Mouse (Mus musculus): ENCODE results near the gene Vmn2r21. TPM values are rescaled to one million over a fixed set of nuclear protein-coding genes. Genes with fewer than 3 reads are reported as not detected.
"Not testable (repeated sequence)": the region's sequence is repeated elsewhere in the genome, so short reads cannot be mapped to it uniquely, and the experiment has no call there.

The Vmn2r21 gene
- not detected in 2 replicates for polyA plus RNA-seq (2012; rRNA removed)
- polyA plus RNA-seq (2014; fragmentation: Nextera tagmentation; extraction: Ambion mirVana), result not detected in 2 replicates

GRCm38 (mm10) chr6:123533306-123533705 is at the start of gene Vmn2r21:
TSS of gene Vmn2r21 (minus strand) at chr6:123533406.
- not testable (repeated sequence) for ATAC-seq (ENCODE audit: insufficient read depth); H3K9me3 ChIP-seq (ENCODE audit: control insufficient read depth, low read length); DNase-seq (ENCODE audit: low read depth in 3 of 3, low spot score in 3 of 3); H3K27me3 ChIP-seq (ENCODE audit: control insufficient read depth, insufficient read depth, low read length); H3K27ac ChIP-seq; H3K4me1 ChIP-seq (replicated peaks; ENCODE audit: control insufficient read depth in 2 of 2, insufficient read depth in 2 of 2, low read length in 1 of 2); H3K4me3 ChIP-seq (ENCODE audit: insufficient read depth in 1 of 2, low read depth in 2 of 2, low read length in 2 of 2); H3K36me3 ChIP-seq (replicated peaks; ENCODE audit: control insufficient read depth, insufficient read depth, low read depth); H3K9ac ChIP-seq (replicated peaks); H3K4me2 ChIP-seq (ENCODE audit: low read depth)
- no CpG with 5 or more reads among the region's 4 CpGs for WGBS (ENCODE audit: insufficient replicate concordance)

- not testable (repeated sequence) for H3K9me3 ChIP-seq (ENCODE audit: control insufficient read depth, low read length); ATAC-seq (ENCODE audit: insufficient read depth); H3K4me2 ChIP-seq (ENCODE audit: low read depth); H3K27ac ChIP-seq; H3K4me3 ChIP-seq (ENCODE audit: insufficient read depth in 1 of 2, low read depth in 2 of 2, low read length in 2 of 2); DNase-seq (ENCODE audit: low read depth in 3 of 3, low spot score in 3 of 3); H3K4me1 ChIP-seq (replicated peaks; ENCODE audit: control insufficient read depth in 2 of 2, insufficient read depth in 2 of 2, low read length in 1 of 2); H3K27me3 ChIP-seq (ENCODE audit: control insufficient read depth, insufficient read depth, low read length); H3K9ac ChIP-seq (replicated peaks); H3K36me3 ChIP-seq (replicated peaks; ENCODE audit: control insufficient read depth, insufficient read depth, low read depth)
- WGBS (ENCODE audit: insufficient replicate concordance), result no CpG with 5 or more reads among the region's 2 CpGs
Observed at GRCm38 (mm10) chr6:123574698-123575097, 41.5 kb upstream of the Vmn2r21 start.

GRCm38 (mm10) chr6:123539755-123540154 is 6.5 kb upstream of the Vmn2r21 start:
- no CpG with 5 or more reads among the region's 1 CpGs for WGBS (ENCODE audit: insufficient replicate concordance)

GRCm38 (mm10) chr6:123522263-123523011 is 10.8 kb downstream of the Vmn2r21 start:
- H3K9me3 ChIP-seq (ENCODE audit: control insufficient read depth, low read length); H3K4me2 ChIP-seq (ENCODE audit: low read depth); H3K27me3 ChIP-seq (ENCODE audit: control insufficient read depth, insufficient read depth, low read length); DNase-seq (ENCODE audit: low read depth in 3 of 3, low spot score in 3 of 3); H3K36me3 ChIP-seq (replicated peaks; ENCODE audit: control insufficient read depth, insufficient read depth, low read depth); H3K4me3 ChIP-seq (ENCODE audit: insufficient read depth in 1 of 2, low read depth in 2 of 2, low read length in 2 of 2); H3K9ac ChIP-seq (replicated peaks); H3K27ac ChIP-seq; H3K4me1 ChIP-seq (replicated peaks; ENCODE audit: control insufficient read depth in 2 of 2, insufficient read depth in 2 of 2, low read length in 1 of 2): not testable (repeated sequence)
- WGBS (ENCODE audit: insufficient replicate concordance), result no CpG with 5 or more reads among the region's 8 CpGs
- peak; percentile 88 for ATAC-seq (ENCODE audit: insufficient read depth)

More at GRCm38 (mm10) chr6:123539755-123540154, 6.5 kb upstream of the Vmn2r21 start:
- ATAC-seq (ENCODE audit: insufficient read depth); H3K4me3 ChIP-seq (ENCODE audit: insufficient read depth in 1 of 2, low read depth in 2 of 2, low read length in 2 of 2); H3K4me2 ChIP-seq (ENCODE audit: low read depth); H3K27ac ChIP-seq; DNase-seq (ENCODE audit: low read depth in 3 of 3, low spot score in 3 of 3); H3K36me3 ChIP-seq (replicated peaks; ENCODE audit: control insufficient read depth, insufficient read depth, low read depth); H3K4me1 ChIP-seq (replicated peaks; ENCODE audit: control insufficient read depth in 2 of 2, insufficient read depth in 2 of 2, low read length in 1 of 2); H3K9ac ChIP-seq (replicated peaks); H3K27me3 ChIP-seq (ENCODE audit: control insufficient read depth, insufficient read depth, low read length); H3K9me3 ChIP-seq (ENCODE audit: control insufficient read depth, low read length): not testable (repeated sequence)

- ATAC-seq (ENCODE audit: insufficient read depth); H3K36me3 ChIP-seq (replicated peaks; ENCODE audit: control insufficient read depth, insufficient read depth, low read depth): not testable (repeated sequence)
- WGBS (ENCODE audit: insufficient replicate concordance), result no CpG with 5 or more reads among the region's 5 CpGs
Observed at GRCm38 (mm10) chr6:123473045-123473444, 60.2 kb downstream of the Vmn2r21 start.

GRCm38 (mm10) chr6:123472458-123472987 is 60.7 kb downstream of the Vmn2r21 start:
- WGBS (ENCODE audit: insufficient replicate concordance), result no CpG with 5 or more reads among the region's 2 CpGs
- H3K27ac ChIP-seq; DNase-seq (ENCODE audit: low read depth in 3 of 3, low spot score in 3 of 3); H3K36me3 ChIP-seq (replicated peaks; ENCODE audit: control insufficient read depth, insufficient read depth, low read depth); H3K4me1 ChIP-seq (replicated peaks; ENCODE audit: control insufficient read depth in 2 of 2, insufficient read depth in 2 of 2, low read length in 1 of 2); H3K9ac ChIP-seq (replicated peaks); H3K4me2 ChIP-seq (ENCODE audit: low read depth); H3K9me3 ChIP-seq (ENCODE audit: control insufficient read depth, low read length); H3K4me3 ChIP-seq (ENCODE audit: insufficient read depth in 1 of 2, low read depth in 2 of 2, low read length in 2 of 2); ATAC-seq (ENCODE audit: insufficient read depth); H3K27me3 ChIP-seq (ENCODE audit: control insufficient read depth, insufficient read depth, low read length): not testable (repeated sequence)

More at GRCm38 (mm10) chr6:123473045-123473444, 60.2 kb downstream of the Vmn2r21 start:
- H3K9ac ChIP-seq (replicated peaks); H3K4me1 ChIP-seq (replicated peaks; ENCODE audit: control insufficient read depth in 2 of 2, insufficient read depth in 2 of 2, low read length in 1 of 2); H3K4me2 ChIP-seq (ENCODE audit: low read depth); DNase-seq (ENCODE audit: low read depth in 3 of 3, low spot score in 3 of 3); H3K4me3 ChIP-seq (ENCODE audit: insufficient read depth in 1 of 2, low read depth in 2 of 2, low read length in 2 of 2); H3K27ac ChIP-seq; H3K27me3 ChIP-seq (ENCODE audit: control insufficient read depth, insufficient read depth, low read length); H3K9me3 ChIP-seq (ENCODE audit: control insufficient read depth, low read length): not testable (repeated sequence)

- H3K4me1 ChIP-seq (replicated peaks; ENCODE audit: control insufficient read depth in 2 of 2, insufficient read depth in 2 of 2, low read length in 1 of 2); H3K27ac ChIP-seq; H3K4me3 ChIP-seq (ENCODE audit: insufficient read depth in 1 of 2, low read depth in 2 of 2, low read length in 2 of 2); H3K9me3 ChIP-seq (ENCODE audit: control insufficient read depth, low read length); H3K4me2 ChIP-seq (ENCODE audit: low read depth); H3K9ac ChIP-seq (replicated peaks); DNase-seq (ENCODE audit: low read depth in 3 of 3, low spot score in 3 of 3); H3K36me3 ChIP-seq (replicated peaks; ENCODE audit: control insufficient read depth, insufficient read depth, low read depth); H3K27me3 ChIP-seq (ENCODE audit: control insufficient read depth, insufficient read depth, low read length): not testable (repeated sequence)
- peak; percentile 55 for ATAC-seq (ENCODE audit: insufficient read depth)
- no CpG with 5 or more reads among the region's 1 CpGs for WGBS (ENCODE audit: insufficient replicate concordance)
Observed at GRCm38 (mm10) chr6:123468651-123469050, 64.6 kb downstream of the Vmn2r21 start.

Measured in liver, embryonic 14.5 days (tissue).